Mouse (Mus musculus): Measurements from ENCODE around the gene Tut4. TPM values are rescaled to one million over a fixed set of nuclear protein-coding genes. Genes with fewer than 3 reads are reported as not detected.

The Tut4 gene
- total RNA-seq (2012; rRNA removed): 27.2 and 32.8 TPM in 2 replicates

GRCm38 (mm10) chr4:108459231-108460155 is at the start of gene Tut4:
Gene Tut4, plus strand, starts transcription at chr4:108459426.
- H3K36me3 ChIP-seq (ENCODE audit: control insufficient read depth, insufficient read depth, low read length, poor library complexity, severe bottlenecking): no peaks in the 10 kb centered on the region
- DNase-seq (ENCODE audit: low read depth, low spot score): peak; percentile 90
- in situ Hi-C loops (cut with MboI; ENCODE audit: low sequenced_read_pairs in 2 of 2, unreplicated experiment in 2 of 2): no loop called here
- peak within 1 kb of the TSS; percentile 78 for H3K27ac ChIP-seq (ENCODE audit: insufficient read depth, low read depth, low read length, poor library complexity, severe bottlenecking)
- H3K9ac ChIP-seq (ENCODE audit: insufficient read depth, low read depth, low read length, poor library complexity, severe bottlenecking): peak within 1 kb of the TSS; percentile 93
- H3K4me1 ChIP-seq (ENCODE audit: control insufficient read depth in 2 of 2, insufficient read depth in 2 of 2, low read length in 2 of 2, poor library complexity in 1 of 2): peaks cover 0 to 4% of the 10 kb centered on the region in 2 experiments; a peak in 1 of 4 replicates
- H3K9me3 ChIP-seq (ENCODE audit: control insufficient read depth, insufficient read depth, low read depth, low read length): no peaks in the 10 kb centered on the region
- TF ChIP-seq ZC3H11A (IDR thresholded peaks at IDR 0.05; ENCODE audit: borderline replicate concordance, low read depth, low read length): no peak
- no peak for TF ChIP-seq HCFC1 (IDR thresholded peaks at IDR 0.05; ENCODE audit: borderline replicate concordance, insufficient read depth, low read length)
- TF ChIP-seq ZNF384 (IDR thresholded peaks at IDR 0.05; ENCODE audit: low read depth, low read length): no peak
- no peak for TF ChIP-seq MAFK (IDR thresholded peaks at IDR 0.05; ENCODE audit: insufficient read depth, low read depth, low read length)
- TF ChIP-seq CHD2 (IDR thresholded peaks at IDR 0.05; ENCODE audit: low read depth, low read length): no peak
- H3K4me3 ChIP-seq (ENCODE audit: insufficient read depth in 1 of 2, low read depth in 1 of 2, low read length in 2 of 2, poor library complexity in 1 of 2, severe bottlenecking in 1 of 2): peak within 1 kb of the TSS; percentile 80 to 90

DNA sequence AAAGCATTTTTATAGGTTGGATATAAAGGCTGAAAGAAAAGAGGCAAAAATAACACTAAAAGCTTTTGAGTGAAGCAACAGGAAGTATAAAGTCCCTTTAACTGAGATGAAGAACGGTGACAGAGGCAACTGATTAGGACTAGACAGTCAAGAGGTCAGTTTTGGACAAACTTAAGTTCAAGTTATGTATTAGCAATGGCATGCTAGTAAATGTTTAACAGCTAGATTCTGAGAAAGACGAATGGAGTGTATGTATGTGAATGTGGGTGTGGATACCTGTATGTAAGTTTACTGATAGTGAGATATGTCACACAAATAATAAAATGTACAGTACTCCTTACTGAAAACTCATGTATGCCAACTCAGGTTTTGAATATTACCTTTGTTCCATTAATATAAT is 34.6 kb upstream of the Tut4 start:
- no peaks in the 10 kb centered on the region for H3K36me3 ChIP-seq (ENCODE audit: control insufficient read depth, insufficient read depth, low read length, poor library complexity, severe bottlenecking)
- no peaks in the 10 kb centered on the region for H3K9me3 ChIP-seq (ENCODE audit: control insufficient read depth, insufficient read depth, low read depth, low read length)
- in situ Hi-C loops (cut with MboI; ENCODE audit: low sequenced_read_pairs in 2 of 2, unreplicated experiment in 2 of 2): no loop called here
- no peak overlapping the region for H3K9ac ChIP-seq (ENCODE audit: insufficient read depth, low read depth, low read length, poor library complexity, severe bottlenecking)
- no peak overlapping the region for H3K27ac ChIP-seq (ENCODE audit: insufficient read depth, low read depth, low read length, poor library complexity, severe bottlenecking)
- TF ChIP-seq ZC3H11A (IDR thresholded peaks at IDR 0.05; ENCODE audit: borderline replicate concordance, low read depth, low read length) (no peak), ZNF384 (IDR thresholded peaks at IDR 0.05; ENCODE audit: low read depth, low read length) (no peak), MAFK (IDR thresholded peaks at IDR 0.05; ENCODE audit: insufficient read depth, low read depth, low read length) (no peak), HCFC1 (IDR thresholded peaks at IDR 0.05; ENCODE audit: borderline replicate concordance, insufficient read depth, low read length) (no peak), CHD2 (IDR thresholded peaks at IDR 0.05; ENCODE audit: low read depth, low read length) (no peak)
- H3K4me1 ChIP-seq (ENCODE audit: control insufficient read depth in 2 of 2, insufficient read depth in 2 of 2, low read length in 2 of 2, poor library complexity in 1 of 2): no peaks in the 10 kb centered on the region
- no peak for DNase-seq (ENCODE audit: low read depth, low spot score)
- no peak overlapping the region for H3K4me3 ChIP-seq (ENCODE audit: insufficient read depth in 1 of 2, low read depth in 1 of 2, low read length in 2 of 2, poor library complexity in 1 of 2, severe bottlenecking in 1 of 2)

- H3K9me3 ChIP-seq (ENCODE audit: control insufficient read depth, insufficient read depth, low read depth, low read length): no peaks in the 10 kb centered on the region
- no peaks in the 10 kb centered on the region for H3K4me1 ChIP-seq (ENCODE audit: control insufficient read depth in 2 of 2, insufficient read depth in 2 of 2, low read length in 2 of 2, poor library complexity in 1 of 2)
- H3K9ac ChIP-seq (ENCODE audit: insufficient read depth, low read depth, low read length, poor library complexity, severe bottlenecking): no peak overlapping the region
- no peaks in the 10 kb centered on the region for H3K36me3 ChIP-seq (ENCODE audit: control insufficient read depth, insufficient read depth, low read length, poor library complexity, severe bottlenecking)
- TF ChIP-seq HCFC1 (IDR thresholded peaks at IDR 0.05; ENCODE audit: borderline replicate concordance, insufficient read depth, low read length) (no peak), CHD2 (IDR thresholded peaks at IDR 0.05; ENCODE audit: low read depth, low read length) (no peak), MAFK (IDR thresholded peaks at IDR 0.05; ENCODE audit: insufficient read depth, low read depth, low read length) (no peak), ZC3H11A (IDR thresholded peaks at IDR 0.05; ENCODE audit: borderline replicate concordance, low read depth, low read length) (no peak), ZNF384 (IDR thresholded peaks at IDR 0.05; ENCODE audit: low read depth, low read length) (no peak)
- H3K4me3 ChIP-seq (ENCODE audit: insufficient read depth in 1 of 2, low read depth in 1 of 2, low read length in 2 of 2, poor library complexity in 1 of 2, severe bottlenecking in 1 of 2): no peak overlapping the region
- H3K27ac ChIP-seq (ENCODE audit: insufficient read depth, low read depth, low read length, poor library complexity, severe bottlenecking): no peak overlapping the region
- in situ Hi-C loops (cut with MboI; ENCODE audit: low sequenced_read_pairs in 2 of 2, unreplicated experiment in 2 of 2): no loop called here
- DNase-seq (ENCODE audit: low read depth, low spot score): no peak
Measured at GRCm38 (mm10) chr4:108427719-108428340, 31.4 kb upstream of the Tut4 start.

DNA sequence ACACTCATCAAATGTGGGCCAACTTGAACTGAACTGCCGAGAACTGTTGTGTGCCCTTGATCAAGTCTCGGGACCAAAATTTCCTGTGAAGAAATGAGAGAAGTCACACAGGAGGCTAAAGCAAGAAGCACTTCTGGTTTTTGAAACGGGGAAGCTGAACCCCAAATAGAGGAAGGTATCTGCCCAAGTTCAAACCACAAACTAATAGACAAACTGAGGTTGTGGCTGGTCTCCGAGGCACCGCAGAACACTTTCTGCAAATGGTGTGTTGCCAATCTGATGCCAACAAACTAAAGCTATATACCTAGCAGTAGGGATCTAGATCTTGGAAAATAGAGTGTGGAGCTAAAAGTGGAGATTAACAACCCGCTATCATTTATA is 30.9 kb upstream of the Tut4 start:
- Histone ChIP-seq H3K36me3 (ENCODE audit: control insufficient read depth, insufficient read depth, low read length, poor library complexity, severe bottlenecking) (no peaks in the 10 kb centered on the region), H3K9me3 (ENCODE audit: control insufficient read depth, insufficient read depth, low read depth, low read length) (no peaks in the 10 kb centered on the region), H3K4me1 (ENCODE audit: control insufficient read depth in 2 of 2, insufficient read depth in 2 of 2, low read length in 2 of 2, poor library complexity in 1 of 2) (no peaks in the 10 kb centered on the region), H3K4me3 (ENCODE audit: insufficient read depth in 1 of 2, low read depth in 1 of 2, low read length in 2 of 2, poor library complexity in 1 of 2, severe bottlenecking in 1 of 2) (no peak overlapping the region), H3K9ac (ENCODE audit: insufficient read depth, low read depth, low read length, poor library complexity, severe bottlenecking) (no peak overlapping the region), H3K27ac (ENCODE audit: insufficient read depth, low read depth, low read length, poor library complexity, severe bottlenecking) (no peak overlapping the region)
- DNase-seq (ENCODE audit: low read depth, low spot score): no peak
- TF ChIP-seq ZNF384 (IDR thresholded peaks at IDR 0.05; ENCODE audit: low read depth, low read length) (no peak), HCFC1 (IDR thresholded peaks at IDR 0.05; ENCODE audit: borderline replicate concordance, insufficient read depth, low read length) (no peak)
- in situ Hi-C loops (cut with MboI; ENCODE audit: low sequenced_read_pairs in 2 of 2, unreplicated experiment in 2 of 2): no loop called here
